Mouse (Mus musculus): ENCODE measurements around the gene Dhrs11. TPM values are rescaled to one million over a fixed set of nuclear protein-coding genes. Genes with fewer than 3 reads are reported as not detected.
"Not testable (repeated sequence)": the region's sequence is repeated elsewhere in the genome, so short reads cannot be mapped to it uniquely, and the experiment has no call there.

Gene Dhrs11
- polyA plus RNA-seq, 1 experiment from 2014 or later: 13.2 TPM

DNA sequence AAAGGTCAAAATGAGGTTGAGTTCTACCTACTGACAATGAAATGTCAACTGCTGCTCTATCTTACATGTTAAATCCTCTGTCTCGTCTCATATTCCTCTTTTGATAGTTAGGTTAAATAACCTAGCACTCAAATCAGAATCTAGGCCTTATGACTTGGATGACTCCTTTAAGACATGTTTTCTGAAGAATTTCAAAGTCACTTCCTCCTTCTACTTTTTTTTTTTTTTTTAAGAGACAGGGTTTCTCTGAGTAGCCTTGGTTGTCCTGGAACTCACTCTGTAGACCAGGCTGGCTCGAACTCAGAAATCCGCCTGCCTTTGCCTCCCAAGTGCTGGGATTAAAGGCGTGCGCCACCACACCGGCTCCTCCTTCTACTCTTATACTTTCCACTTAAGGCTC, 26.5 kb upstream of the Dhrs11 start:
- Histone ChIP-seq H3K9me3 (no peaks in the 10 kb centered on the region), H3K4me2 (replicated peaks) (no peak overlapping the region), H3K4me3 (no peak overlapping the region), H3K27me3 (no peaks in the 10 kb centered on the region), H3K4me1 (no peaks in the 10 kb centered on the region), H3K27ac (no peak overlapping the region), H3K9ac (no peak overlapping the region), H3K36me3 (peaks cover 71% of the 10 kb centered on the region)
- 92% methylated on average over 6 of the region's 6 CpGs for WGBS
- no peak for ATAC-seq (ENCODE audit: low FRiP score, low read depth)

- H3K27me3 ChIP-seq: no peaks in the 10 kb centered on the region
- H3K36me3 ChIP-seq: peaks cover 60% of the 10 kb centered on the region
- H3K9ac ChIP-seq: no peak overlapping the region
- 85% methylated on average over 7 of the region's 7 CpGs for WGBS
- no peaks in the 10 kb centered on the region for H3K9me3 ChIP-seq
- H3K4me2 ChIP-seq (replicated peaks): no peak overlapping the region
- no peak overlapping the region for H3K4me3 ChIP-seq
- no peaks in the 10 kb centered on the region for H3K4me1 ChIP-seq
- no peak for ATAC-seq (ENCODE audit: low FRiP score, low read depth)
- no peak overlapping the region for H3K27ac ChIP-seq
Measured at GRCm38 (mm10) chr11:84847475-84848090, 18.8 kb upstream of the Dhrs11 start.

DNA sequence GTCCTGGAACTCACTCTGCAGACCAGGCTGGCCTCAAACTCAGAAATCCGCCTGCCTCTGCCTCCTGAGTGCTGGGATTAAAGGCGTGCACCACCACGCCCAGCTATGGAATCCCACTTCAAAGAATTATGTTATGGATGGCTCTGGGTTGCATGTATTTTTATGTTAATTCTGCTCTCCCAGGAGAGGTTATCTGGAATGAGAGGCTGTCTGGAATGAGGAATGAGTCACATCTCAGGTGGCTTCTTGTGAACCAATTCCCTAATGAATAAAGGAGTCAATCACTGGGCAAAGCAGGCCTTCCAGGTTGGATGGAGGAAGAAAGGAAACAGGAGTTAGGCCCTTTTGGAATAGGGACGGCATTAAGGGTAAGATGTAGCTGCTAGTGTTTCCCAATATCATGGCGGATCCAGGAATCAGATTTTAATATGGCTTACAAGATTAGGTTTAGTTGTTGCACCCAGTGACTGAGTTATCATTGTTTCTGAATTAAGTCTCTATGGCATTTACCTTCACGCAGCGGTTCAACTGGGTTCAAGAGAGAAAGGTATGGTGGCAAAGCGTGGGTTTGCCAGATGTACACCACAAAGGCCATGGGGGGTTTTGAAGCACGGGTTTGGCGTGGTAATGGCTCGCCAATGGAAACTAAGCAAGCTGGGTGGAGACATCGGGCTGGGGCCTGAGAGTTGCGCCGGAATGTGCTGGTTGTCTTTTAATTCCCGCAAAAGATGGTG, 18.1 kb upstream of the Dhrs11 start:
- Histone ChIP-seq H3K9ac (no peak overlapping the region), H3K4me1 (no peaks in the 10 kb centered on the region), H3K36me3 (peaks cover 55% of the 10 kb centered on the region), H3K4me3 (no peak overlapping the region), H3K9me3 (no peaks in the 10 kb centered on the region), H3K27me3 (no peaks in the 10 kb centered on the region), H3K27ac (no peak overlapping the region), H3K4me2 (replicated peaks) (no peak overlapping the region)
- WGBS: 95% methylated on average over 15 of the region's 15 CpGs
- ATAC-seq (ENCODE audit: low FRiP score, low read depth): no peak

DNA sequence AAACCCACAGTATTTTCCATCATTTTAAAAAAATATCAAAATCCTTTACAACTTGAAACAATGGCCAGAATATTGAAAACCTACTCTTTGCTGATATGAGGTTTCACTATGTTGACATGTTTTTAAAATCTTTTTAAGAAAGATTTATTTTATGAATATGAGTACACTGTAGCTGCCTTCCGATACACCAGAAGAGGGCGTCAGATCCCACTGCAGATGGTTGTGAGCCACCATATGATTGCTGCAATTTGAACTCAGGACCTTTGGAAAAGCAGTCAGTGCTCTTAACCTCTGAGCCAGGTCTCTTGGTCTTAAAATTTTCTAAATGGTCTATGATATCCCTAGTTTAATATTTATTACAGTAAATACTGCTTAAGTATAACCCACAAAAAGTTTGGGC, 10.5 kb upstream of the Dhrs11 start:
- no peak overlapping the region for H3K4me2 ChIP-seq (replicated peaks)
- ATAC-seq (ENCODE audit: low FRiP score, low read depth): no peak
- WGBS: 93% methylated on average over 2 of the region's 2 CpGs
- H3K4me1 ChIP-seq: no peaks in the 10 kb centered on the region
- H3K36me3 ChIP-seq: peaks cover 72% of the 10 kb centered on the region
- H3K27ac ChIP-seq: no peak overlapping the region
- H3K4me3 ChIP-seq: no peak overlapping the region
- no peak overlapping the region for H3K9ac ChIP-seq
- H3K27me3 ChIP-seq: no peaks in the 10 kb centered on the region
- no peaks in the 10 kb centered on the region for H3K9me3 ChIP-seq

DNA sequence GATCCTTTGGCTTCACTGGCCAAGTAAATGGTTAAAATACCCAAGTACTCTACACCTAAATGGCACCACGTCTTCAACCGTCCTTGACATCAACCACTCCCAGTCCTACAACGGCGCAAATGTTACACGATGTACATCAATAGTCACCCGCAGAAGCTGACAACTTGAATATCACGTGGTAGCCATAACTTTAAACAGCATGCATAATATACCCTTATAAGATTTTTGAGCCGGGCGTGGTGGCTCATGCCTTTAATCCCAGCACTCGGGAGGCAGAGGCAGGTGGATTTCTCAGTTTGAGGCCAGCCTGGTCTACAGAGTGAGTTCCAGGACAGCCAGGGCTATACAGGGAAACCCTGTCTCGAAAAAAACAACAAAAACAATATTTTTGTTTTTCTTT, 701 bp upstream of the Dhrs11 start:
- peaks cover 44% of the 10 kb centered on the region for H3K36me3 ChIP-seq
- peak overlapping the region; percentile 58 for H3K27ac ChIP-seq
- H3K4me1 ChIP-seq: peaks cover 14% of the 10 kb centered on the region; the same call in 1 of the 2 replicates
- H3K4me2 ChIP-seq (replicated peaks): peak overlapping the region; percentile 89
- not testable (repeated sequence) for ATAC-seq (ENCODE audit: low FRiP score, low read depth); H3K9me3 ChIP-seq; H3K27me3 ChIP-seq
- whole genome bisulfite sequencing: 73% methylated on average over 11 of the region's 11 CpGs
- H3K9ac ChIP-seq: peak overlapping the region; percentile 79
- H3K4me3 ChIP-seq: peak overlapping the region; percentile 80

- peak overlapping the region; percentile 79 for H3K9ac ChIP-seq
- no peaks in the 10 kb centered on the region for H3K27me3 ChIP-seq
- ATAC-seq (ENCODE audit: low FRiP score, low read depth): no peak
- H3K36me3 ChIP-seq: peaks cover 31% of the 10 kb centered on the region
- peaks cover 14% of the 10 kb centered on the region; the same call in 1 of the 2 replicates for H3K4me1 ChIP-seq
- H3K27ac ChIP-seq: no peak overlapping the region
- H3K4me3 ChIP-seq: peak overlapping the region; percentile 80
- 43% methylated on average over 3 of the region's 3 CpGs for WGBS
- H3K9me3 ChIP-seq: no peaks in the 10 kb centered on the region
- H3K4me2 ChIP-seq (replicated peaks): peak overlapping the region; percentile 89
Measured at GRCm38 (mm10) chr11:84827901-84828503, 792 bp downstream of the Dhrs11 start.

- H3K4me3 ChIP-seq: 0 out of 2 replicates have a peak overlapping the region, but pooled peaks have one; percentile 80
- H3K9me3 ChIP-seq: no peaks in the 10 kb centered on the region
- H3K36me3 ChIP-seq: peaks cover 28% of the 10 kb centered on the region
- H3K4me1 ChIP-seq: peaks cover 14% of the 10 kb centered on the region; the same call in 1 of the 2 replicates
- H3K4me2 ChIP-seq (replicated peaks): peak overlapping the region; percentile 89; the same call in 1 of the 2 replicates
- H3K27me3 ChIP-seq: no peaks in the 10 kb centered on the region
- H3K9ac ChIP-seq: no peak overlapping the region
- no peak for ATAC-seq (ENCODE audit: low FRiP score, low read depth)
- H3K27ac ChIP-seq: no peak overlapping the region
Measured at GRCm38 (mm10) chr11:84827492-84827891, 1.3 kb downstream of the Dhrs11 start.

DNA sequence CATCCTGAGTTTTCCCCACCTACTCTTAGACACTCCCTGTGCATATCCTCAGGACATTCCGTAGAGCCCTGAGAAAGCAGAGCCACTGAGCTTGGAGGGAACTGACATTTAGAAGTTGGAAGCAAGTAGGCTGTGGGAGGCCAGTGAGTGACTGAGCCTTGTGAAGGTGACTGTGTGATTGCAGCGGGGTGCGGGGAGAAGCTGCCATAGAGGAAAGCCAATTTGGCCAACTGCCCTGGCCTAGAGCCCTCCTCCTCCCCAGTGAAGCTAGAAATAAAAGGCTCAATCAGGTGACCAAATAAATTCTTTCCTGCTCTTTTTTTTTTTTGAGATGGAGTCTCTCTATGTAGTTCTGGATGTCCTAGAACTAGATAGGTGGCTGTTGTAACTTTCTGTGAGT, 2.6 kb downstream of the Dhrs11 start:
- H3K27ac ChIP-seq: 0 out of 2 replicates have a peak overlapping the region, but pooled peaks have one; percentile 22
- no peaks in the 10 kb centered on the region for H3K9me3 ChIP-seq
- no peak for ATAC-seq (ENCODE audit: low FRiP score, low read depth)
- H3K4me2 ChIP-seq (replicated peaks): no peak overlapping the region
- H3K4me3 ChIP-seq: no peak overlapping the region
- 61% methylated on average over 3 of the region's 3 CpGs for WGBS
- H3K36me3 ChIP-seq: peaks cover 25% of the 10 kb centered on the region
- no peaks in the 10 kb centered on the region for H3K27me3 ChIP-seq
- no peak overlapping the region for H3K9ac ChIP-seq
- H3K4me1 ChIP-seq: peaks cover 14% of the 10 kb centered on the region; the same call in 1 of the 2 replicates

- Histone ChIP-seq H3K9ac (no peak overlapping the region), H3K4me3 (no peak overlapping the region), H3K4me2 (replicated peaks) (no peak overlapping the region; the same call in 1 of the 2 replicates), H3K4me1 (peaks cover 14% of the 10 kb centered on the region; the same call in 1 of the 2 replicates), H3K9me3 (no peaks in the 10 kb centered on the region), H3K36me3 (peaks cover 19% of the 10 kb centered on the region), H3K27ac (no peak overlapping the region), H3K27me3 (no peaks in the 10 kb centered on the region)
- ATAC-seq (ENCODE audit: low FRiP score, low read depth): no peak
- 82% methylated on average over 10 of the region's 10 CpGs for WGBS
Measured at GRCm38 (mm10) chr11:84825261-84825807, 3.5 kb downstream of the Dhrs11 start.

DNA sequence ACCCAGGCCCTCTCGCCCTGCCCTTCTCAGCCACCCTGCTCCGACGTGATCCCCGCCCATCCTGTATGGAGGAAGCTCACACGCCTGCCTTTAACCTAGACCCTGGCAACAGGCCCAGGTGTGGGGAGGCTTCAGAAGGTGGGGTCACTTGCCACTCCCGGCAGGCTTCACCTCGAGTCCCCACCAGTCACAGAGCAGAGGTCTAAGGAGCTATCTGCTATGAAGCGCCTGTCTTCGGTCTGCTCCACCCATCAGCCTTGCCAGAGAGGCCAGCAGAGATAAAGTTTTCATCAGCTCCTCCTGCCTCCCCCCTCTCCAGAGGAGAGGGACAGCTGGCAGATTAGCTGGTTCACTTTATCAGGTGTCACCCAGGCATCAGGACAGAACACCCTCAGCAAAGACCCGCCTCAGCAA, 5.3 kb downstream of the Dhrs11 start:
- no peak for ATAC-seq (ENCODE audit: low FRiP score, low read depth)
- H3K4me2 ChIP-seq (replicated peaks): no peak overlapping the region
- no peaks in the 10 kb centered on the region for H3K27me3 ChIP-seq
- H3K4me3 ChIP-seq: no peak overlapping the region
- 69% methylated on average over 10 of the region's 10 CpGs for WGBS
- H3K36me3 ChIP-seq: peaks cover 12% of the 10 kb centered on the region
- no peaks in the 10 kb centered on the region for H3K9me3 ChIP-seq
- no peak overlapping the region for H3K27ac ChIP-seq
- peaks cover 14% of the 10 kb centered on the region; the same call in 1 of the 2 replicates for H3K4me1 ChIP-seq
- H3K9ac ChIP-seq: no peak overlapping the region

GRCm38 (mm10) chr11:84822487-84822886, 6.3 kb downstream of the Dhrs11 start:
- peaks cover 12% of the 10 kb centered on the region for H3K36me3 ChIP-seq
- H3K27ac ChIP-seq: no peak overlapping the region
- 0 out of 2 replicates have a peak overlapping the region, but pooled peaks have one; percentile 4 for H3K9ac ChIP-seq
- no peaks in the 10 kb centered on the region for H3K27me3 ChIP-seq
- peaks cover 15% of the 10 kb centered on the region; the same call in 1 of the 2 replicates for H3K4me1 ChIP-seq
- WGBS: 81% methylated on average over 5 of the region's 5 CpGs
- no peak overlapping the region for H3K4me3 ChIP-seq
- no peak overlapping the region for H3K4me2 ChIP-seq (replicated peaks)
- ATAC-seq (ENCODE audit: low FRiP score, low read depth): no peak
- H3K9me3 ChIP-seq: no peaks in the 10 kb centered on the region
